Mouse (Mus musculus): ENCODE results near the gene H2afv. TPM values are rescaled to one million over a fixed set of nuclear protein-coding genes. Genes with fewer than 3 reads are reported as not detected.
"Not testable (repeated sequence)": the region's sequence is repeated elsewhere in the genome, so short reads cannot be mapped to it uniquely, and the experiment has no call there.

H2afv gene
- total RNA-seq, 2 experiments from 2014 or later, result 41.4 to 42.5 TPM

GRCm38 (mm10) chr11:6471493-6471892 lies 27.2 kb upstream of the H2afv start:
- DNase-seq (ENCODE audit: low spot score in 2 of 2), result no peak

- no peak for DNase-seq (ENCODE audit: low spot score in 2 of 2)
These were observed 26.8 kb upstream of the H2afv start for GRCm38 (mm10) chr11:6471054-6471453.

GRCm38 (mm10) chr11:6468541-6468940 lies 24.3 kb upstream of the H2afv start:
- no peak for DNase-seq (ENCODE audit: low spot score in 2 of 2)

- peak; percentile 50 to 59 for DNase-seq (ENCODE audit: low spot score in 2 of 2)
These were observed 20.9 kb upstream of the H2afv start for GRCm38 (mm10) chr11:6465122-6465521.

GRCm38 (mm10) chr11:6463159-6463837 lies 19.1 kb upstream of the H2afv start:
- DNase-seq (ENCODE audit: low spot score in 2 of 2), result no peak

GRCm38 (mm10) chr11:6456083-6456482 lies 11.8 kb upstream of the H2afv start:
- DNase-seq (ENCODE audit: low spot score in 2 of 2), result no peak

GRCm38 (mm10) chr11:6448155-6448554 lies 3.9 kb upstream of the H2afv start:
- DNase-seq (ENCODE audit: low spot score in 2 of 2), result not testable (repeated sequence)

- no peak for DNase-seq (ENCODE audit: low spot score in 2 of 2)
These were observed 3.2 kb upstream of the H2afv start for GRCm38 (mm10) chr11:6447493-6447892.

- DNase-seq (ENCODE audit: low spot score in 2 of 2), result no peak
These were observed 1.7 kb upstream of the H2afv start for GRCm38 (mm10) chr11:6445951-6446350.

GRCm38 (mm10) chr11:6445441-6445840 lies 1.2 kb upstream of the H2afv start:
- no peak for DNase-seq (ENCODE audit: low spot score in 2 of 2)

GRCm38 (mm10) chr11:6443727-6444076 lies 541 bp downstream of the H2afv start:
- no peak for DNase-seq (ENCODE audit: low spot score in 2 of 2)

GRCm38 (mm10) chr11:6443102-6443501 lies 1.1 kb downstream of the H2afv start:
- no peak for DNase-seq (ENCODE audit: low spot score in 2 of 2)

- no peak for DNase-seq (ENCODE audit: low spot score in 2 of 2)
These were observed 1.7 kb downstream of the H2afv start for GRCm38 (mm10) chr11:6442566-6442965.

- DNase-seq (ENCODE audit: low spot score in 2 of 2), result no peak
These were observed 4.1 kb downstream of the H2afv start for GRCm38 (mm10) chr11:6440171-6440570.

- DNase-seq (ENCODE audit: low spot score in 2 of 2), result no peak
These were observed 6.6 kb downstream of the H2afv start for GRCm38 (mm10) chr11:6437667-6438066.

GRCm38 (mm10) chr11:6436442-6436841 lies 7.8 kb downstream of the H2afv start:
- peak; percentile 31 to 41 for DNase-seq (ENCODE audit: low spot score in 2 of 2)

GRCm38 (mm10) chr11:6430186-6430585 lies 14.1 kb downstream of the H2afv start:
- DNase-seq (ENCODE audit: low spot score in 2 of 2), result no peak

GRCm38 (mm10) chr11:6420722-6421350 lies 23.4 kb downstream of the H2afv start:
- DNase-seq (ENCODE audit: low spot score in 2 of 2), result no peak

- no peak for DNase-seq (ENCODE audit: low spot score in 2 of 2)
These were observed 23.9 kb downstream of the H2afv start for GRCm38 (mm10) chr11:6420283-6420703.

- DNase-seq (ENCODE audit: low spot score in 2 of 2), result not testable (repeated sequence)
These were observed 25.1 kb downstream of the H2afv start for GRCm38 (mm10) chr11:6419156-6419555.

GRCm38 (mm10) chr11:6418751-6419150 lies 25.5 kb downstream of the H2afv start:
- DNase-seq (ENCODE audit: low spot score in 2 of 2), result no peak

GRCm38 (mm10) chr11:6417490-6417889 lies 26.8 kb downstream of the H2afv start:
- DNase-seq (ENCODE audit: low spot score in 2 of 2), result no peak

- DNase-seq (ENCODE audit: low spot score in 2 of 2), result no peak
These were observed 27.2 kb downstream of the H2afv start for GRCm38 (mm10) chr11:6417069-6417468.
